Mouse (Mus musculus) NIH3T3 (cell line): ENCODE measurements around the gene Tbc1d10a.
"Not testable (repeated sequence)": the region's sequence is repeated elsewhere in the genome, so short reads cannot be mapped to it uniquely, and the experiment has no call there.

Experiments
- DNase-seq: peaks from one replicate; pipeline ENCODE4 v3.0.0-alpha.2; 2012; ENCODE audit warnings: low read depth

Gene Tbc1d10a

DNA sequence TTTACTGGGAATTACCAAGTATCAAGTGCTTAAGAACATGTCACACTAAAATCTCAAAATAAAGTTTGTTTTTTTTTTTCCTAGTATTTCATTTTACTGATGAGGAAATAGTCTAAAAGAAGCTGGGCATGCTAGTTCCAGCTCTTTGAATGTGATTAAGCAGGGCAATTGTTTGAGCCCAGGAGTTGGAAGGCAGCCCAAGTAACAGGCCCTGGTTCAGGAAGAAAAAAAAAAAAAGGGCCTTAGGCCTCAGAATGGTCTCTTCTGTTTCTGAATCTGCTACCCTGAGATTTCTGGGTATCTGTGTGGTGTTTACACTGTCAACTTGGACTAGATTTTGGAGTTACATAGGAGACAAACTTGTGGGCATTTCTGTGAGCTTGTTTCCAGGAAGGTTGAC is 3.1 kb upstream of the Tbc1d10a start:
- DNase-seq = peak; percentile 74

- peak; percentile 77 for DNase-seq
These were observed 2.2 kb upstream of the Tbc1d10a start for GRCm38 (mm10) chr11:4184251-4184952.

GRCm38 (mm10) chr11:4185480-4185879 is 1.1 kb upstream of the Tbc1d10a start:
- not testable (repeated sequence) for DNase-seq

- no peak for DNase-seq
These were observed 720 bp downstream of the Tbc1d10a start for GRCm38 (mm10) chr11:4187318-4187700.

GRCm38 (mm10) chr11:4189182-4189581 is 2.6 kb downstream of the Tbc1d10a start:
- no peak for DNase-seq

DNA sequence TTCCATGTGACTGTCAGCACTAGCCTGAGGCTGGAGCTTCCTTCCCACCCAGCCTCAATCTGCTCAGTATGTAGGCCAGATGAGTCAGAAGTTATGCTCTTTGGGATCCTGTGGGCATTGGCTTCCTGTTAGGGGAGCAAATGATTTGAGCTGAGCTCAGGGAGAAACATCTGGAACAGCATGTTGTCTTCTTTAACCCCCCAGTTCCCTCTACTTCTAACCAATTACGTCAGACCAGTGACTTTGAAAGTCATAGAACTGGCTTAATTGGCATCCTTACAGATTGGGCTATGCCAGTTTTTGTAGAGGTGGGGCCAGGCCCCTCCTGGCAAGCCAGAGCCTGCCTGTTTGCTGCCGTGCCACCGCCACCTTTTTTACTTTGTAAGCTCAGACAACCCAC is 4.1 kb downstream of the Tbc1d10a start:
- DNase-seq = peak; percentile 81

DNA sequence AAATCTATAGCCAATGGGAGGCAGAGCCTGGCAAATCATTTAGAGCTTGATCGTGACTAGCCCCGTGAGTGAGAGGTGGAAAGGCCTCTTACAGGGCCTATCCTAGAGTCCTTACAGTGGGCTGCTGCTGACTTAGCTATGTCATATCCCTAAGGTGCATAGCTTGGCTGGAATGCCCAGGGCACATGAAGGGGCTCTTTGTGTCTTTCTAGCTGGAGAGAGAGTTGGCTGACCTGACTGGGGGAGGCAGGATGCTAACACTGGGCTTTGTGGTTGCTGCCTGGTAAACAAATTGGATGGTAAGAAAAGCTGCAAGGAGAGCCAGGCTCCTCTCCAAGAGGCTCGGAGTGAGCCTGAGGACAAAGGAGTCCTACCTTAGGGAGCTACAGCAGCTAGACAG is 6.2 kb downstream of the Tbc1d10a start:
- DNase-seq = peak; percentile 32

DNA sequence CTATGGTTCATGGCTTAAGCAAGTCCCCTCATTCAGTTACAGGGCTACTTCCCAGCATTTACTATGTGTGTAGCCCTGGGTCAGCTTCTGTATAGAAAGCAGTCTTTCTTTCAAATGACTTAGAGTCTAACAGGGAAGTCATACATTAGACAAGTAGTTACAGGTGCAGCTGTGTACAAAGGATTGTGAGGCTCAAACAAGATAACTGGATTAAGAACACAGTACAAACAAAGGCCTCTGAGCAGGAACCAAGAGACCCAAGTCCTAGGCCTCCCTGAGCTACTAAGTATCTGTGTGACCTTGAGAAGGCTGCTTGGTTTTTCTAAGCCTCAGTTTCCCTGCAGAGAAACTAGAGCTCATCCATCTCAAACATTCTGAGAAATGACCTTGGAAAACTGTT is 6.8 kb downstream of the Tbc1d10a start:
- DNase-seq = no peak

GRCm38 (mm10) chr11:4195597-4196031 is 9.0 kb downstream of the Tbc1d10a start:
- DNase-seq = peak; percentile 49

- no peak for DNase-seq
These were observed 10.0 kb downstream of the Tbc1d10a start for GRCm38 (mm10) chr11:4196636-4197035.

- DNase-seq = peak; percentile 85
These were observed 11.1 kb downstream of the Tbc1d10a start for GRCm38 (mm10) chr11:4197691-4198090.

- DNase-seq = no peak
These were observed 15.6 kb downstream of the Tbc1d10a start for GRCm38 (mm10) chr11:4201981-4202700.

- no peak for DNase-seq
These were observed 16.6 kb downstream of the Tbc1d10a start for GRCm38 (mm10) chr11:4202995-4203704.

- DNase-seq = peak; percentile 31
These were observed 17.1 kb downstream of the Tbc1d10a start for GRCm38 (mm10) chr11:4203705-4204074.

GRCm38 (mm10) chr11:4205097-4205655 is 18.6 kb downstream of the Tbc1d10a start:
- DNase-seq = peak; percentile 71

DNA sequence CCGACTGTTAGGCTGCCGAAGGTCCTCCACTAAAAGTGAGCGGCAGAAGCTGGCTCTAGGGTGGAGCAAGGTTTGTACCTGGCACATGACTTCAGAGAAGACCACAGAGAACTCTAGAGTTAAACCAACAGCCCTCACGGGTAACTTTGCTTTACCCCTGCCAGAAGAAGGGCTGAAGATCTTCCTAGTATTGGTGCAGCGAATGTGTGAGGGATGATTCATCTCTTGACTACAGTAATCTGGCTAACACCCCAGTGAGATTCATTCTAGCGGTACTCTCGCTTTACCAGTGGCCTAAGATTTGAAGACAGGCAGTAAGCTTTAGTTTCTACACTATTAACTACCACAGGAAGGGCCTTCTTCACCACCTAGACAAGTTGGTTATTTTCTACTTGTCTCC is 19.4 kb downstream of the Tbc1d10a start:
- peak; percentile 82 for DNase-seq

- DNase-seq = no peak
These were observed 20.0 kb downstream of the Tbc1d10a start for GRCm38 (mm10) chr11:4206563-4206962.

GRCm38 (mm10) chr11:4207655-4208054 is 21.1 kb downstream of the Tbc1d10a start:
- no peak for DNase-seq

DNA sequence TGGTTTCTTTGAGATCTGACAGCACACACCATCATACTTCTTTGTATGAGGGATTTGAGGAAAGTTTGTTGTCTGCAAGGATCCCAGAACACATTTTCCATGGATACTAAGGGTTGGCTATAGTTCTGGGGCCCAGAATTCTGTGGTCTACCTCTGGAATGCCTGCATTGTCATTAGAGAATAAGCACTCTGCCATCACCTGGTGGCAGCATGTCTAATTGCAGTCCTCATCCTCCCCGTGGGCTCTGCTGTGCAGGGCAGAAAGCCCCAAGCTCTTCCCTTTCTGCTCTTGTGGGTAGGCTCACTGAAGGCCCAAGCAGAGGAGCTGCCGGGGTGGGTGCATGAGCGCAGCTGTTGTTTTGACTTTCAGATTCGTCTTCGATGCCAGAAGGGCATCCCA is 23.0 kb downstream of the Tbc1d10a start:
- DNase-seq = peak; percentile 63

DNA sequence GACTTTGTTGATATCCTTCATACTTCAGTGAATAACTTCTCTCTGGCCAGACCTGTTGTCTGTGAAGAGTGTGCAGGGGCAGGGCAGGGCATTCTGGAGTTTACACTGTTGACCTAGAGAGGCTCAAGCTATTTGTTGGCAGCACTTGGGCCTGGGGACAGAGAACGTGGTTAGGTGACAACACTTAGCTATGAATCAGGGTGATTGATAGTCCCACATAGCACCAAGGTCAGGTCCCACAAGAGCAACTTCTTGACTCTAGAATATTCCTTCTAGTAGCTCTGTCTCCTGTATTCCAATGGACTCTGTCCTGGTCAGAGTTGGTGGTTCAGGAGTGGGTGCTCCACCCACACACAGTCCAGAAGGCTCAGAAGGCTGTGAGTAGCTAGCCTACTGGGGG is 24.2 kb downstream of the Tbc1d10a start:
- DNase-seq = no peak

GRCm38 (mm10) chr11:4213107-4213506 is 26.5 kb downstream of the Tbc1d10a start:
- no peak for DNase-seq

DNA sequence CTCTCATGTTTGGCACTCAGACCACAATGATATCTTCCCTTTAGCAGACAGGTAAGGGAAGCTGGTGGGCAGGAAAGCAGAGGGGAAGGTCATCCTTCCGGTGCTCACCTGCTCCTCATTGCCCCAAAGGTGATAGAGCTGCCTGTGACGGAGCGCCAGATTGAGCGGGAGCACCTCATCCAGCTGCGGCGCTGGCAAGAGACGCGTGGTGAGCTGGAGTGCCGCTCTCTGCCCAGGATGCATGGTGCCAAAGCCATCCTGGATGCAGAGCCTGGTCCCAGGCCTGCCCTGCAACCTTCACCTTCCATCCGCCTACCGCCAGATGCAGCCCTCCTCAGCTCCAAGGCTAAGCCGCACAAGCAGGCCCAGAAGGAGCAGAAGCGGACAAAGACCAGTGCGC is 28.0 kb downstream of the Tbc1d10a start:
- no peak for DNase-seq

DNA sequence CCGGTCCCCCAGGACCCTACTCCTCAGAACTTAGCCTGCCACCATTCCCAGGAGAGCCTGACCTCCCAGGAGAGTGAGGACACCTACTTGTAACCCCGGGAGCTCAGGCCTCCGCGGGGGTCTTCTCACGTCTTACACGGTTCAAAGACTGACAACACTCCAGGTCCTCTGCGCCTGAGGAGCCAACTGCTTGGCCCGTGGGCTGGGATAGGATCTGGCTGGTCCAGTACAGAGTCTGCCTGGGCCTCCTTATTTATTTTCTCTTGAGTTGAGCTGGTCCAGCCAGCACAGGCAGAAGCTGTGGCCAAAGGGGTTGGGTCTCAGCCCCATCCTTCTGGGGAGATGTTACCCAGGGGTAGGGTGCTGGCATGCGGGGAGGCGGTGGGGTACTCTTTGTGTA is 28.5 kb downstream of the Tbc1d10a start:
- DNase-seq = no peak
